Mouse (Mus musculus) gastrocnemius, postnatal 14 days (tissue): ENCODE measurements around the gene Tomm22. TPM values are rescaled to one million over a fixed set of nuclear protein-coding genes. Genes with fewer than 3 reads are reported as not detected.

Source experiments
- DNase-seq: peaks from one replicate; pipeline ENCODE4 v3.0.0; 2021; ENCODE audit warnings: mixed read lengths
- intact Hi-C: fragments of 180-260 bp; cut with DNase I; formaldehyde crosslinking; loops from one replicate; pipeline ENCODE4 v1.15.1; 2025; ENCODE audit warnings: low total_unique reads
- total RNA-seq, 2 experiments: library from RNA; stranded (reverse); gene quantifications; 2 replicates each; pipeline ENCODE4 v1.2.3; 2021

The Tomm22 gene
- total RNA-seq, 2 experiments from 2014 or later, result 78.3 to 80.4 TPM

DNA sequence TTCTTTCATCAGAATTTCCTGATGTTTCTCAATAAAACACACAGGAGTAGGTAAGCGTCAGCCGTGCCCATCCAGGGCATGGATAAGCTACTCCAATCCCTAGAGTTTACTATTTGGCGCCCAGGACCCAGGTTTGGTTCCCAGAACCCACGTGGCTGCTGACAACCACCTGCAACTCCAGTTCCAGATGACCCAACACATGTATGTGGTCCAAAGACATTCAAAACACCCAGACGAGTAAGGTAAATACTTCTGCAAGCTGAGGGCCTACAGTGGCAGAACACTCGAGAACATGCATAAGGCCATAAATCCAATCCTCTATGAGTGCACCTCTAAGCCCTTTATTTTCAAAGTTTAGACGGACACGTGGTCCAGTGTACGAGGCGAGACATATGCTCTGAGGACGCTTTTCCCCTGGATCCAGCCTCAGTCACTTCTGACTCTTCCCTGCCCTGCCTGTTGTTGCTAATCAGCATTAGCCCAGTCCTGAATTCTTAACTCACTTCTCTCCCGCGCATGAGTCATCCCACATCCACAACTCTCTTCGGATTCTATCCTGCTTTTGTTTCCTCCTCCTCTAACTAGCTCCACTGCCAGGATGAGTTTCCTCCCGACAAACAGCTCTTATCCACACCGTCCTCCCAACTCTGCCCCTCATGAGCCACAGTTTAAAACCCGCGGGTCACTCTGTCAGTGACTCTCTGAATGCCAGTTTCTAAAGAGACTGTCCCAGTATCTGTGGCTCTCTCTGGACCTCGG is 13.2 kb downstream of the Tomm22 start:
- intact Hi-C loops, result no loop called here
- DNase-seq, result no peak

DNA sequence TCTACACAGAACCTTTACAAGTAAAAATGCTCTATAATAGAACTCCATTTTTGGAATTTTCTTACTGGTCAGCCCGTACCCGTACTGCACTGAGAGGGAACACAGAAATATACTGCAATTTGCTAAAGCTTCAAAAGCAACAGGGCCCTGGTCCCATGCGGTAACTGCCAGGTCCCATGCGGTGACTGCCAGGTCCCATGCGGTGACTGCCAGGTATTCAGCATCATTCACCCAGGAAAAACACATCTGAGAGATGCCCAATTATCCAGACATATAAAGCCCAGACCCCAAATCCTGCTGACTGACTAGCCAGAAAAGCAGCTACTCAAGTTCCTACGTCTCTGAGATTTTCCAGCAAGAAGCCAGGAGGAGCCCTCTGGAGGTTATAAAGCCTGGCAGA is 14.0 kb downstream of the Tomm22 start:
- DNase-seq, result no peak
- intact Hi-C loops, result no loop called here

DNA sequence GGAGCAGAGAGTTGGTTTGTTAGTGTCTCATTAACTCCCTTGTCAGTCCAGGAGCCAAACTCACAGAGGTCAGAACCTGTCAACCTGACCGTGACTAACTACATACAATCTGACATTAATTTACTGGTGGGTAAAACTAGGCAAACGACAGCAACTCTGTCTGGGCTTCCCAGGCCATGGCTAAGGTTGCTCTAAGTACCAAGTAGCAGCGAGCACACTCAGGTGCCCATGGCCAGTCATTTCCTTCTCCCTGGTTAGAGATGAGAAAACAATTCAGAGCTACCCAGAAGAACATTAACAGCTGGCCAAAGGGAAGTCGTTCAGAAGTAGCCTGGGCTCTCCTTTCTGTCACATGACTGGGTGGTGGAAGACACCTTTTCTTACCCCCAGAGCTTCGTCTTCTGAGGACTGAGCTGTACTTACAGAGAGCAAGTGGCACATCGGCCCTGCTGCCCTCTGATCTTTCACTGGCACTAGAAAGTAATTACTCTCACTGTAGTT is 14.5 kb downstream of the Tomm22 start:
- DNase-seq, result no peak
- intact Hi-C loops, result no loop called here

- intact Hi-C loops, result no loop called here
- no peak for DNase-seq
These were observed 15.6 kb downstream of the Tomm22 start for GRCm38 (mm10) chr15:79686046-79686869.

DNA sequence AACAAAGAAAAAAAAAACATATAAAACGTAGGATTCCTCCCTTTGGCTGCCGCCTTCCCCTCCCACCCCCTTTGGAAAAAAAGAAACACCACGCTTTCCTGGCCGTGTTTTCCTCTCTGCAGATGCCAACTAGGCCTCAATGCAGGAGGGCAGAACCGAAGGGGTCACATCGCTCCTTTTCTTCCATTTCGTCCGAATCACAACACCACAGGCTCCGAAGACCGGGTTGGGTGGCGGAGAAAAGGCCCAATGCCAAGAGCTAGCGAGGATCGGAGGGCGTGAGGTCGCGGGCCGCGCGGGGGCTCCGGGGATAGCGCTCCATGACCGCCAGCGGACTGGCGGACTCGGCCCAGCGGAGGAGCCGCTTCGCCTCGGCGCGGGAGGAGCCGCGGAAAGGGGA is 16.5 kb downstream of the Tomm22 start:
- intact Hi-C loops, result no loop called here
- DNase-seq, result no peak

DNA sequence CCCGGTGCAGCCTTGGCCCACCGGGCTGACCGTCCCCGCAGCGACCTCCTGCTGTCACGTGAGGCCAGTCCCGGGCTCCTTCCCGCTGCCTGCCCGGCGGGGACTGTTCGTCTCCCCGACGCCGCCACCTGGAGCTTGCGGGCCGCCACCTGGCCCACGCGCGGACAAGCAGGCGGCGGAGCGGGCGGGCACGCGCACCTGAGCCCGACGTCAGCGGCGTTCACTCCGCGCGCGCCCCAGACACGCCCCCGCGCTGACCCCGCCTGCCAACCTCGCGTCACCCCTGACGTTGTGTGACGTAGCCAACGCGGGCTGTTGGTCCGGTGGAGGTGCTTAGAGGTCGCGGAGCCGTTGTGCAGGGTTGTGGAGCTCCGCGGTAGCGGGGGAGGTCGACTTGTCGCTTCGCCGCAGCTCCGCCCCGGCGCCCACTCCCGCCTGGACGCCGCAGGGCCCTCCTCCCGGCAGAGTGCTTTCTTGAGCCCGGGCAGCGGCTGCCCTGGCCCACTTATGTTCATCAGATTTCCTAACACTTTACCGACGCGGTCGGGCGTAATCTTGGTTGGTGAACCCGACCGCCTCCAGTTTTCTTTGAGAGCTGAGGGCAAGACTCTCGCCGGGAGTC is 17.1 kb downstream of the Tomm22 start, which contains the start of gene Josd1:
TSS of gene Josd1 (minus strand) at position 274 of the 622 bp plus-strand sequence.
- DNase-seq, result peak; percentile 93
- intact Hi-C loops, result no loop called here

- intact Hi-C loops, result no loop called here
- no peak for DNase-seq
These were observed 17.8 kb downstream of the Tomm22 start for GRCm38 (mm10) chr15:79688268-79688956.

DNA sequence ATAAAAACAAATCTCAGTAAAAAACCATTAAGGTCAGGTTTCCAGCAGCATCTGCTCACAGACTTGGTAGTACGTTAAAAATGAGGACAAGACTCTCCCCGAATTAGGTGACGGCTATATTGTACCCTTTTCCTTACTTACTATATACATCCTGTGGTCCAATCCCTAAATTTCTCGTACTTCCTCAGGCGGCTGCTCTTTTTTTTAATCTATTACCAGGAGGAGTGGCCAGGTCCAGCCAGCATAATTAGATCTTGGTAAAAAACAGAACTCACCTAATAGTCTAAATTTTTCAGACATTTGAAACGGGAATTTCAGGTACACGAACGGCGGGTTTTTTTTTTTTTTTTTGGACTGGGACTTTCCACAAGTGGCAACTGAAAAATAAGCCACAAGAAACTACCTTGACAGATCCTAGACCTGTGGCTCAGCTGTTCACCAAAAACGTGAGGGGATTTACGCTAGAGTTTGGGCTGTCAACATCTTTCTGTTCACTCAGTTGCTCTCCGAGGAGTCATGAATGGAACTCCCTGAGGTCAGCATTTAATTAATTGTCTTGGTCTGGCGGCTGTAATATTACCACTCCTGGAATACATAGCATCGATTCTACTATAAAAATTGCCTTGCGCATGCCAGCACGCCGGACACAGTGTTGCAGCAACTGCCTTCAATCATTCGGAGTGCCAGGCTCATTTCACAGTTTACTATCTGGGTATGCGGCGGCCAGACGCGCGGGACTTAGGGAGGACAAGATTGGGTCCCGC is 19.2 kb downstream of the Tomm22 start:
- DNase-seq, result no peak
- intact Hi-C loops, result no loop called here

- peak; percentile 96 for DNase-seq
- intact Hi-C loops, result no loop called here
These were observed 19.9 kb downstream of the Tomm22 start, which contains the start of gene Gtpbp1 for GRCm38 (mm10) chr15:79690426-79691022. Gene Gtpbp1 (plus strand): TSS chr15:79690845.

DNA sequence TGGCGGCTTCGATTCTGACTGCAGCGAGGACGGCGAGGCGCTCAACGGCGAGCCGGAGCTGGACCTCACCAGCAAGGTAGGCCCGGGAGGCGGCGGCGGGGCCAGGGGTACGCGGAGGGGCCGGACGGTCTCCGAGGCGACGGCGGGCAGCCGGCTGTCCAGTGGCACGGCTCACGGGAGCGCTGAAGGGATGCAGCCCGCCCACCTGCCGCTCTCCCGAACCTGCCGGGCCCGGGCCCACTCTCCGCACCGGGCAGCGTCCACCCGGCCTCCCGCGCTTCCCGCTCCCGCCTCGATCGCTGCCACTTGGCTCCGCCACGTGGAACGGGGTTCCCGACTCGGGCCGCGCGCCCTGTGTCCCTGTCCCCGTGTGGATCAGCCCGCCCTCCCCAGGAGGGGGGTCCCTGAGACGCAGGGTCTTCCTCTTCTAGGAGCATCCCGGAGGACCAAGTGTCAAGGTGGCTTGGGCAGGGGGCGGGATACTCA is 20.4 kb downstream of the Tomm22 start:
- intact Hi-C loops, result no loop called here
- DNase-seq, result peak; percentile 47

- intact Hi-C loops, result no loop called here
- DNase-seq, result no peak
These were observed 21.7 kb downstream of the Tomm22 start for GRCm38 (mm10) chr15:79692334-79692733.

GRCm38 (mm10) chr15:79693740-79694139 is 23.1 kb downstream of the Tomm22 start:
- intact Hi-C loops, result no loop called here

DNA sequence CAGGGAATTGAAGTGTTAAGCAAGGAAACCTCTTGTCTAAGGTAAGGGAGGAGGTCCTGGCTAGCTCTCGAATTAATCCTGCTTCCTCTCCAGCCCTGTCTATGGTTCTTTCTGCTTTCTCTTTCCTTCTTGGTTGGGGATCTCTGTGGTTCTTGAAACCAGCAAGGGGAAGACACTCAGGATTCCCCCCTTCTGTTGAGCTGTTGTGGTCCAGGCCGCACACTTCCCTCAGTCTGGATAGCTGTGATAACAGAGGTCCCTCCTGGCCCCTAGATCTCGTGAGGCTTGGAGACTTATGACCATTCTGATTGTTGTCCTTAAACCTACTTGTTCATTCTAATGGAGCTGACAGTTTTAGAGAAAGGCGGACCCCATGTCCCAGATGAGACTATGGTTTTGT is 23.9 kb downstream of the Tomm22 start:
- intact Hi-C loops, result no loop called here
- no peak for DNase-seq

More at GRCm38 (mm10) chr15:79693740-79694139, 23.1 kb downstream of the Tomm22 start:
- DNase-seq, result no peak

GRCm38 (mm10) chr15:79695516-79695915 is 24.9 kb downstream of the Tomm22 start:
- intact Hi-C loops, result no loop called here
- DNase-seq, result no peak

- DNase-seq, result no peak
- intact Hi-C loops, result no loop called here
These were observed 25.8 kb downstream of the Tomm22 start for GRCm38 (mm10) chr15:79696508-79696907.

- intact Hi-C loops, result no loop called here
- DNase-seq, result no peak
These were observed 26.4 kb downstream of the Tomm22 start for GRCm38 (mm10) chr15:79697011-79697410.

- intact Hi-C loops, result no loop called here
- no peak for DNase-seq
These were observed 27.0 kb downstream of the Tomm22 start for GRCm38 (mm10) chr15:79697558-79698187.
